Mouse (Mus musculus): Measurements from ENCODE around the gene Rnf212b. TPM values are rescaled to one million over a fixed set of nuclear protein-coding genes. Genes with fewer than 3 reads are reported as not detected.

Gene Rnf212b
- polyA plus RNA-seq, 1 experiment from 2014 or later = not detected

GRCm38 (mm10) chr14:54843461-54843860, 29.5 kb downstream of the Rnf212b start:
- POLR2A ChIA-PET = no interaction called here
- TF ChIP-seq CTCF (IDR thresholded peaks at IDR 0.05) = peak; percentile 49
- CTCF ChIA-PET = interaction anchor here (1.1 to 2.3 kb wide), 8 partner anchors 9 to 172 kb away, joined by 3 to 6 read pairs (median 4); partner anchors contain the start of gene Ngdn

GRCm38 (mm10) chr14:54855726-54856125, 41.8 kb downstream of the Rnf212b start:
- DNase-seq (ENCODE audit: low read depth, low spot score) (no peak), ATAC-seq (no peak)
- H3K27me3 ChIP-seq = no peaks in the 10 kb centered on the region
- POLR2A ChIA-PET = no interaction called here
- CTCF ChIA-PET = no interaction called here
- TF ChIP-seq CTCF (IDR thresholded peaks at IDR 0.05) = no peak
- in situ Hi-C loops (cut with MboI; ENCODE audit: low pct_unique_long_range_greater_than_20kb) = no loop called here

More at GRCm38 (mm10) chr14:54843461-54843860, 29.5 kb downstream of the Rnf212b start:
- in situ Hi-C loops (cut with MboI; ENCODE audit: low pct_unique_long_range_greater_than_20kb) = loop anchor here (5.0 kb wide), 1 partner anchor 94 kb away; the partner anchor contains the start of gene Cmtm5
- H3K27me3 ChIP-seq = peaks cover 20% of the 10 kb centered on the region
- ATAC-seq (no peak), DNase-seq (ENCODE audit: low read depth, low spot score) (no peak)

DNA sequence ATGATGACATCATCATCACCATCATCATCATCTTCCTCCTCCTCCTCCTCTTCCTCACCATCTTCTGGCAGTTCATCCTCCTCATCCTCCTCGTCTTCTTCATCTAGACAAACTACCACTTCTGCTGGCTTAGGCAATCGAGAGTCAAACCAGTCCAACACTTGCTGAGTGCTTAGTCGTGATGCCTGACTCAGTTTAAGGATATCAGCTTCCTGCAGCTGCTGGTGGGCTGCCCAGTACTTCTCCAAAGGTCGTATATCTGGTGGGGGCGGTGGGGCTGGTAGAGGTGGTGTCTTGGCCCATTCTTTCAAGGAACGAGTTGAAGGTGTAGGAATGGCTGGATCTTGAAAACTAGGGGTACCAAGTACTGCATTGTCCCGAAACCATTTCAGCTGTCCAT, 42.8 kb downstream of the Rnf212b start:
- no peak for TF ChIP-seq CTCF (IDR thresholded peaks at IDR 0.05)
- DNase-seq (ENCODE audit: low read depth, low spot score) (no peak), ATAC-seq (no peak)
- in situ Hi-C loops (cut with MboI; ENCODE audit: low pct_unique_long_range_greater_than_20kb) = no loop called here
- ChIA-PET POLR2A (no interaction called here), CTCF (no interaction called here)
- H3K27me3 ChIP-seq = no peaks in the 10 kb centered on the region

DNA sequence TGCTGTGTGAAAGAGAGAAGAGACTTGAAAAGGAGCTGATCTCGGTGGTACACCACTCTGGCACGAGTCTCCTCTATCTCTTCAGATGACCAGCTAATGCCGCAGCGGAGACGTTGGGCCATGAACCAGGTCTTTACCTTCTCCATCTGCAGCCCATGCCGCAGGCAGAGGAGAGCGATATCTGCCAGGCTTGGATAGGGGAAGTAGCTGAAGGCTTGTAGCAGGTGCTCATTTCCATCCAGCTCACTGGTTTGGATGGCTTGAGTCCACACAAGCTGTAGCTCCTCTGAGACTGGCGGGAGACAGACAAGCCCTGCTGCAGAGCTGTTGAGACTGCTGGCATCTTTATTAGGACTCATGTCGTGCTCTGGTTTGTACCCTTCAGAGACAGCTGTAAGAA, 44.0 kb downstream of the Rnf212b start:
- no peaks in the 10 kb centered on the region for H3K27me3 ChIP-seq
- DNase-seq (ENCODE audit: low read depth, low spot score) = no peak
- no peak for ATAC-seq
- ChIA-PET POLR2A (no interaction called here), CTCF (interaction anchor here (1.0 kb wide), 1 partner anchor 143 kb away, joined by 3 read pairs; no protein-coding TSS in a partner anchor)
- in situ Hi-C loops (cut with MboI; ENCODE audit: low pct_unique_long_range_greater_than_20kb) = no loop called here
- TF ChIP-seq CTCF (IDR thresholded peaks at IDR 0.05) = no peak

GRCm38 (mm10) chr14:54860511-54860910, 46.6 kb downstream of the Rnf212b start:
- POLR2A ChIA-PET = no interaction called here
- ATAC-seq (no peak), DNase-seq (ENCODE audit: low read depth, low spot score) (no peak)
- in situ Hi-C loops (cut with MboI; ENCODE audit: low pct_unique_long_range_greater_than_20kb) = no loop called here
- H3K27me3 ChIP-seq = no peaks in the 10 kb centered on the region
- peak; percentile 72 for TF ChIP-seq CTCF (IDR thresholded peaks at IDR 0.05)
- CTCF ChIA-PET = interaction anchor here (1.0 to 1.6 kb wide), 6 partner anchors 13 to 160 kb away, joined by 3 to 6 read pairs (median 4); partner anchors contain the start of gene Ngdn

GRCm38 (mm10) chr14:54863501-54864312, 49.8 kb downstream of the Rnf212b start:
- CTCF ChIA-PET = interaction anchor here (1.4 kb wide), 1 partner anchor 16 kb away, joined by 4 read pairs; no protein-coding TSS in a partner anchor
- ATAC-seq (peak; percentile 99), DNase-seq (ENCODE audit: low read depth, low spot score) (no peak)
- in situ Hi-C loops (cut with MboI; ENCODE audit: low pct_unique_long_range_greater_than_20kb) = no loop called here
- no peaks in the 10 kb centered on the region for H3K27me3 ChIP-seq
- TF ChIP-seq CTCF (IDR thresholded peaks at IDR 0.05) = no peak
- POLR2A ChIA-PET = interaction anchor here (0.6 to 1.0 kb wide), 3 partner anchors 13 to 809 kb away, joined by 3 to 4 read pairs (median 3); no protein-coding TSS in a partner anchor

DNA sequence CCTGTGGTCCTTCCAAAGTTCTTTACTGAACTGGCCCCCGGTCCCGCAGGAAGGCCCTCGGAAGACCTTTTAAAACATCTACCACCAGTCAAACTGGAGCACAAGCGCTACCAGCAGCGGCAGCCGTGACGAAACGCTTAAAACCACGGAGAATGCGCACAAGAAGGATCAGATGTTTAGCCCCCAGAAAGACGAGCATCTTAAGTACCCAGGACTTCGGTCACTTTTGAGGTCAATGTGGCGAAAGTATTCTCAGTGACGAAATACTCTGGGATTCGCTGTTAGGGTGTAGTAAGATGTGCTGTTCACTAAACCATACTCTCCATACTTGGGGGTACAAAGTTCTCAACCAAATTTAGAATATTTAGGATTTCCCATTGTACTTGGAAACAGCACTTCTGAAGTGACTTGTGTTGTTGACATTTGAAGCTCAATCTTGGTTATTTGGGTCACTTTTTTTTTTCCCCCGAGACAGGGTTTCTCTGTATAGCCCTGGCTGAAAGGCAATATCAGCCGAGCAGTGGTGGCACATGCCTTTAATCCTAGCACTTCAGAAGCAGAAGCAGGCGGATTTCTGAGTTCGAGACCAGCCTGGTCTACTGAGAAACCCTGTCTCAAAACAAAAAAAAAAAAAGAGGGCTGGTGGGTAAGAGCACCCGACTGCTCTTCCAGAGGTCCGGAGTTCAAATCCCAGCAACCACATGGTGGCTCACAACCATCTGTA, 50.5 kb downstream of the Rnf212b start:
- H3K27me3 ChIP-seq = no peaks in the 10 kb centered on the region
- DNase-seq (ENCODE audit: low read depth, low spot score) = no peak
- ChIA-PET CTCF (no interaction called here), POLR2A (interaction anchor here (1.2 kb wide), 1 partner anchor 30 kb away, joined by 7 read pairs; no protein-coding TSS in a partner anchor)
- in situ Hi-C loops (cut with MboI; ENCODE audit: low pct_unique_long_range_greater_than_20kb) = no loop called here
- TF ChIP-seq CTCF (IDR thresholded peaks at IDR 0.05) = no peak
- ATAC-seq = no peak

DNA sequence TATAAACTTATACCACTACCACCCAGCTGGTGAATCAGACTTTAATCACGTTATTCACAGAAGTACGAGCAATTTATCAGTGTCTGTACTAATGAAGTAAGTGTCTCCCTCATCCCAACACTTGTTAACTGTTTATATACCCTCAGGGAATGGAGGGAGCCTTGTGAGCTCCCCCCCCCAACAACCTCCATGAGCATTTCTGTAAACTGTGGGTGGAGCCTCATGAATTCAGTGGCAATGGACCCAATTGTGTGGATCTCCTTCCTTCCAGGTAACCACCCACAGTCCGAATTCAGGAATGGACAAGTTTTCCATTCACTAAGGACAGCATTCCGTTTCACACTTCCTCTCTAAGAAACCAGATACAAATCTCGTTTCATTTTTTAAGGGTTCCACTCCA, 51.7 kb downstream of the Rnf212b start:
- H3K27me3 ChIP-seq = no peaks in the 10 kb centered on the region
- no peak for TF ChIP-seq CTCF (IDR thresholded peaks at IDR 0.05)
- DNase-seq (ENCODE audit: low read depth, low spot score) (no peak), ATAC-seq (no peak)
- ChIA-PET POLR2A (interaction anchor here (0.6 to 1.2 kb wide), 2 partner anchors 15 to 29 kb away, joined by 3 to 7 read pairs; no protein-coding TSS in a partner anchor), CTCF (interaction anchor here (1.1 to 1.3 kb wide), 2 partner anchors 14 to 150 kb away, joined by 3 read pairs; partner anchors contain the start of gene Ngdn)
- in situ Hi-C loops (cut with MboI; ENCODE audit: low pct_unique_long_range_greater_than_20kb) = no loop called here

DNA sequence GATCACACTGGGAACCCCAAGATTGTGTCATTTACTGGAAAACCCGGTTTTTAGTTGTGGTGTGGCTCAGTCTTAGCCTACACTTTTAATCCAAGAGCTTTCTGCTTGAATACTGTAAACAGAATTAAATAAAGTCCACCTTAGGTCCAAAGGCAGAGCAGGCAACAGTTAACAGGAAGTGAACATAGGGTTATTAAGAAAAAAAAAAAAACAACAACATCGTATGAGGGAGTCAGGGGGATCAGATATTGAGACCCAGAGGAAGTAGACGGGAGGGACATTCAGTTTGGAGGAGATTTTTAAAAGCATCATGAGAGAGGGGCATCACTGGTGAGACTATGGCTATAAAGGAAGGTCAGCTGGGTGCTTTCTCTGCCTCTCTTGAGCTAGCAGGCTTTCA, 52.3 kb downstream of the Rnf212b start:
- ChIA-PET CTCF (interaction anchor here (1.1 to 1.3 kb wide), 2 partner anchors 13 to 149 kb away, joined by 3 read pairs; partner anchors contain the start of gene Ngdn), POLR2A (no interaction called here)
- ATAC-seq = no peak
- TF ChIP-seq CTCF (IDR thresholded peaks at IDR 0.05) = no peak
- no peaks in the 10 kb centered on the region for H3K27me3 ChIP-seq
- in situ Hi-C loops (cut with MboI; ENCODE audit: low pct_unique_long_range_greater_than_20kb) = no loop called here
- DNase-seq (ENCODE audit: low read depth, low spot score) = no peak

GRCm38 (mm10) chr14:54866936-54867335, 53.0 kb downstream of the Rnf212b start:
- POLR2A ChIA-PET = no interaction called here
- in situ Hi-C loops (cut with MboI; ENCODE audit: low pct_unique_long_range_greater_than_20kb) = no loop called here
- CTCF ChIA-PET = interaction anchor here (1.1 to 1.3 kb wide), 2 partner anchors 13 to 148 kb away, joined by 3 read pairs; partner anchors contain the start of gene Ngdn
- ATAC-seq (no peak), DNase-seq (ENCODE audit: low read depth, low spot score) (no peak)
- no peaks in the 10 kb centered on the region for H3K27me3 ChIP-seq
- peak; percentile 62 for TF ChIP-seq CTCF (IDR thresholded peaks at IDR 0.05)
